Mouse (Mus musculus): ENCODE results near the gene Gm21616. TPM values are rescaled to one million over a fixed set of nuclear protein-coding genes. Genes with fewer than 3 reads are reported as not detected.

Gene Gm21616
- not detected in 2 replicates for polyA plus RNA-seq (2012; rRNA removed)

GRCm38 (mm10) chrX:125435242-125435641 lies at the start of gene Gm21616:
Gene Gm21616, plus strand, starts transcription at chrX:125435542.

All from liver, embryonic 14 days (tissue).